Mouse (Mus musculus) ES-E14 (cell line): Measurements from ENCODE around the gene Itga2b.

ENCODE experiments used
- CHD2 ChIP-seq: IDR thresholded peaks from 2 replicates; pipeline ENCODE4 v1.6.1; 2014; ENCODE audit warnings: mild to moderate bottlenecking, low read depth, low read length, inconsistent platforms
- HCFC1 ChIP-seq: IDR thresholded peaks from 2 replicates; pipeline ENCODE4 v1.6.1; 2012; ENCODE audit warnings: low read length, inconsistent platforms, borderline replicate concordance; ENCODE audit not compliant: insufficient read depth
- MAFK ChIP-seq: IDR thresholded peaks from 2 replicates; pipeline ENCODE4 v1.6.1; 2014; ENCODE audit warnings: mild to moderate bottlenecking, low read depth, low read length, inconsistent platforms; ENCODE audit not compliant: insufficient read depth
- ZC3H11A ChIP-seq: IDR thresholded peaks from 2 replicates; pipeline ENCODE4 v1.6.1; 2012; ENCODE audit warnings: low read depth, mild to moderate bottlenecking, inconsistent platforms, low read length, borderline replicate concordance
- ZNF384 ChIP-seq: IDR thresholded peaks from 2 replicates; pipeline ENCODE4 v1.6.1; 2012; ENCODE audit warnings: low read depth, low read length, inconsistent platforms

DNA sequence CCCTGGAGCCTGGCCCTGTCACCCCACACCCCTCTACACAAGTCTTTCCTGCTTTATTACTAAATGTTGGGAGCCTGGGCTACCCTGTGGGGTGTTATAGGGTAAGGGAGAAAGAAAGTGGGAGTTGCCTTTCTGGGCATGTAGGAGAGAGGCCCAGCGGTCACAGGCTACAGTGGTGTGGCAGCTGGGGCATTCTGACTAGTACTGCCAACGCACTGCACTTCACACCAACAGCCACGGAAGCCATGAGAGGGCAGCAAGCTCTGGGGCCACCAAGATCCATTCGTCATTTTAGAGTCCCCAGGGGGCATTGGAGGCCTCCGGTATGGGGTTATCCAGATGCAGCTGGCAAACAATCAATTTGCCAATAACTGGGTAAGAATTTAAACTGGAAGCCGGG, 27.8 kb downstream of the Itga2b start:
- TF ChIP-seq ZC3H11A (no peak), ZNF384 (no peak), MAFK (no peak), CHD2 (no peak), HCFC1 (no peak)
